Mouse (Mus musculus): ENCODE measurements around the gene Cyp4f16. TPM values are rescaled to one million over a fixed set of nuclear protein-coding genes. Genes with fewer than 3 reads are reported as not detected.
A peak's percentile ranks its signal among the peaks of the same experiment; 100 is the strongest.

Gene Cyp4f16
- total and polyA plus RNA-seq, 2 experiments from 2014 or later, result 10.5 to 14.3 TPM

DNA sequence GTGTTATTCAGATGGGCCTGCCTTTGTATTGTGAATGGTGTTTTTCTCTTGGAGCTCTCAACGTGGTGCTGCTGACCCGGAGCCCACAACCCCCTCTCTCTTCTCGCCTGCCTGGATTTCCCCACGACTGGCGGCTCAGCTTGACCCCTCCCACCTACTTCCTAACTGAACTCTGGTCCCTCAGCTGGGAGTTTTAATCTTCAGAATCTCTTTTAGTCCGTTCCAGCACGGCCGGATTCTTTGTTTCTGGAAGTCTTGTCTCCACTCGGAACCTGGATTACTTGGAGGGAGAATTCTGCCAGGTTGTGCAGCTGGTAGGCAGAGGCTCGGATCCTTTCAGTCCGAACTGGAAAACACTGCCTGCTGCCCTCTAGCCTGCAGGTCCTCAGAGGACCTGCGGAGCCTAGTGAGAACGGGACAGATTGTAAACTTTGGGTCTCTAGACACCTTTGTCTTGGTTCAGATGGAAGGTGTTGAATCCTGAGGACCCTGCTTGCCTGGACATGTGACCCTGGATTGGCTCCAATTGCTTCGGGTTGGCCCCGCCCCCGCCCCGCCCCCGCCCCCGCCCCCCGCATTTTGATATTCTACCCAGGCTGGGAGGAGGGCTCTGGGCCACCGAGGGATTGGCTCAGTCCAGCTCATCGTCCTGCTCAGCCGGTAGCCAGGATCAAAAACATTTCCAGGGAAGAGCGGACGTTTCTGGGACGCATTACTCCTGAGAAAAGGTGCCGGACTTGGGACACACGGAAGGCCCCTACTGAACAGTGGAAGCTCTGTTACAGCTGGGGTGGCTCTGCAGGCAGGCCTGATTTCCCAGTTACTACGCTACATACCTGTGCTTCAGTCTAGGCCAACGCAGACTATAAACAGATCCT is 30.3 kb upstream of the Cyp4f16 start, which contains the start of gene Cyp4f17:
Gene Cyp4f17, plus strand, starts transcription at position 200 of the 878 bp plus-strand sequence.
- DNase-seq (ENCODE audit: low spot score) (peak; percentile 72), ATAC-seq (peak; percentile 90)
- Histone ChIP-seq H3K4me1 (ENCODE audit: insufficient read depth, low read length) (peaks cover 6% of the 10 kb centered on the region; the same call in 1 of the 2 replicates), H3K27ac (peak within 1 kb of the TSS; percentile 81), H3K4me2 (ENCODE audit: low read depth, low read length) (peak within 1 kb of the TSS; percentile 86), H3K9me3 (ENCODE audit: low read length) (no peaks in the 10 kb centered on the region), H3K9ac (replicated peaks; ENCODE audit: low read length) (peak within 1 kb of the TSS; percentile 54), H3K4me3 (ENCODE audit: low read length) (peak within 1 kb of the TSS; percentile 38), H3K27me3 (ENCODE audit: insufficient read depth, low read length) (no peaks in the 10 kb centered on the region), H3K36me3 (ENCODE audit: insufficient read depth, low read length) (no peaks in the 10 kb centered on the region)
- no peak for TF ChIP-seq CTCF (IDR thresholded peaks at IDR 0.05; ENCODE audit: low read depth)
- WGBS, result 1% methylated on average over 30 of the region's 30 CpGs

DNA sequence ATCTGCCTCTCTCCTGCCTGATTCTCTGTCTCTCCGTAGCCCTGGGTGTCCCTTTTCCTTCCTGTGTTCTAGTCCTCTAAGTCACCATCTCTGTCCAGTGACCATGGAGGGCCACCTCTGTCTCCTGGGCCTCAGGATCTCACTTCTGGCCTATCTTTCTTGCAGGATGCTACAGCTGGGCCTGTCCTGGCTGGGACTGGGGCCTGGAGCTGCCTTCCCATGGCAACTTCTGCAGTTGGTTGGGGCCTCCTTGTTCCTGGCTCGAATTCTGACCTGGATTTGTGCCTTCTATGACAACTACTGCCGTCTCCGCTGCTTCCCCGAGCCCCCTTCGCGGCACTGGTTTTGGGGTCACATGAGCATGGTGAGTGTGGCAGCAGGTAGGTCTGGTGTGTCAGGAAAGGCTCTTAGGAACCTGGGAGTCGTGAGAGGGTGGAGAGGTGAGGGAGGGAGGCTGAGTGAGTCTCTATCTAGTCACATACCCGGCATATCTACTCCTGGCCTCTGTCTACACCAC is 29.6 kb upstream of the Cyp4f16 start:
- ATAC-seq, result peak; percentile 61; the same call in 1 of the 2 replicates
- peak overlapping the region; percentile 86 for H3K4me2 ChIP-seq (ENCODE audit: low read depth, low read length)
- WGBS, result 35% methylated on average over 9 of the region's 9 CpGs

DNA sequence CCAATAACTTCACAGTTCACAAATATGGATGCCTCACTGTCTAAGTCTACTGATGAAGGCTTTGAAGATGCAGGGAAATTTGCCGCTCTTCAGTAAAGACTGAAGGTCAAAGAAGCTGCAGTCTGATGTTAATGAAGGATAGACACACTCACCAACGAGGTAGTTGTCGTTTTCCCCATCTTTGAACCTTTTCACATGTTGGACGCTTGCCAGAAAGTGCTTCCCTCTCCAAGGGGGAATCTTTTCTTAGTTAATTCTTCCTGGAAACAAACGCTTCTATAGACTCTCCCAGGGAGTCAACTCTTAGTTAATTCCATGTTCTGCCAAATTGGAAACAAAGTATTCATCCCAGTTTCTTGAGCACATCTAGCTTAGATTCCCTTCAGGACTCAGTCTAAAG is 20.2 kb upstream of the Cyp4f16 start:
- Histone ChIP-seq H3K4me3 (ENCODE audit: low read length) (no peak overlapping the region), H3K9me3 (ENCODE audit: low read length) (no peaks in the 10 kb centered on the region), H3K4me1 (ENCODE audit: insufficient read depth, low read length) (no peaks in the 10 kb centered on the region), H3K9ac (replicated peaks; ENCODE audit: low read length) (no peak overlapping the region), H3K27ac (no peak overlapping the region), H3K27me3 (ENCODE audit: insufficient read depth, low read length) (no peaks in the 10 kb centered on the region), H3K4me2 (ENCODE audit: low read depth, low read length) (no peak overlapping the region), H3K36me3 (ENCODE audit: insufficient read depth, low read length) (no peaks in the 10 kb centered on the region)
- DNase-seq (ENCODE audit: low spot score), result no peak
- ATAC-seq, result no peak
- no peak for TF ChIP-seq CTCF (IDR thresholded peaks at IDR 0.05; ENCODE audit: low read depth)
- 56% methylated on average over 5 of the region's 5 CpGs for WGBS

More for the DNA sequence above, 29.6 kb upstream of the Cyp4f16 start:
- TF ChIP-seq CTCF (IDR thresholded peaks at IDR 0.05; ENCODE audit: low read depth), result no peak
- Histone ChIP-seq H3K9ac (replicated peaks; ENCODE audit: low read length) (peak overlapping the region; percentile 54), H3K4me3 (ENCODE audit: low read length) (peak overlapping the region; percentile 38), H3K27me3 (ENCODE audit: insufficient read depth, low read length) (no peaks in the 10 kb centered on the region), H3K9me3 (ENCODE audit: low read length) (no peaks in the 10 kb centered on the region), H3K36me3 (ENCODE audit: insufficient read depth, low read length) (no peaks in the 10 kb centered on the region), H3K27ac (peak overlapping the region; percentile 81), H3K4me1 (ENCODE audit: insufficient read depth, low read length) (peaks cover 6% of the 10 kb centered on the region; the same call in 1 of the 2 replicates)
- peak; percentile 23 for DNase-seq (ENCODE audit: low spot score)

DNA sequence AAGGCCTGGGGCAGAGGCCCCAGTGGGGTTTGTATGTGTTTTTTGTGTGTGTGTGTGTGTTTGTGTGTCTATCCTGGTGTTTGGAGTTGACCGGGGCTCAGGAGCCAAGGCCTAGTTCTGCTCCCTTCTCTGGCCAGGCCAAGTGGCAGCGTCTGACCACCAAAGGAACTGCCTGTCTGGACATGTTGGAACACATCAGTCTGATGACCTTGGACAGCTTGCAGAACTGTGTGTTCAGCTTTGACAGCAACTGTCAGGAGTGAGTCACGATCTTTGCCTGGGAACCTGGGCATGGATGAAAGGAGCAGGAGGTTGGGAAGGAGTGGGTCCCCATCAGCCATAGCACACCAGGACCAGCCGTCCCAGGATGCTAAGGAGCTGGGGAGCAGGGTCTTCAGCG is 14.4 kb upstream of the Cyp4f16 start:
- no peak overlapping the region for H3K27ac ChIP-seq
- no peaks in the 10 kb centered on the region for H3K9me3 ChIP-seq (ENCODE audit: low read length)
- TF ChIP-seq CTCF (IDR thresholded peaks at IDR 0.05; ENCODE audit: low read depth), result no peak
- DNase-seq (ENCODE audit: low spot score) (no peak), ATAC-seq (no peak)
- no peak overlapping the region for H3K4me2 ChIP-seq (ENCODE audit: low read depth, low read length)
- no peak overlapping the region for H3K9ac ChIP-seq (replicated peaks; ENCODE audit: low read length)
- H3K36me3 ChIP-seq (ENCODE audit: insufficient read depth, low read length), result peaks cover 9% of the 10 kb centered on the region; the same call in 1 of the 2 replicates
- no peaks in the 10 kb centered on the region for H3K4me1 ChIP-seq (ENCODE audit: insufficient read depth, low read length)
- 85% methylated on average over 5 of the region's 5 CpGs for WGBS
- no peak overlapping the region for H3K4me3 ChIP-seq (ENCODE audit: low read length)
- no peaks in the 10 kb centered on the region for H3K27me3 ChIP-seq (ENCODE audit: insufficient read depth, low read length)

DNA sequence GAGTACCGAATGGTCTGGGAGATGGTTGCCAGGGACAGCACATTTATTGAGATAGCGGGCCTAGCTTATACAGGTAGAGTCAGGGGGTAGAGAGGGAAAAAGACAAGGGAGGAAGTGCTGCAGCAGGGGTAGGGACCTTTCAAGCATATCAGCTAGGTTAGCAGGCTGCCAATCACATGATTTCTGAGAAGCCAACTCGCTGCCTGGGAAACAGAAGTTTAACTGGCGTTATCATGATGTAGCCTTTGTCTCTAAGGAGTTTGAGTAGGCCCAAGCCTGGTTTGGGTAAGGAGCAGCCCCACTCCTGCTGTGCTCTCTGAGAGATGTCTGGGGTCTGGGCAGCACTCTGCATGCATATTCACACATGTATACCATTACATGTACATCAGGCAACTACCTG is 14.0 kb upstream of the Cyp4f16 start:
- DNase-seq (ENCODE audit: low spot score) (no peak), ATAC-seq (no peak)
- Histone ChIP-seq H3K4me3 (ENCODE audit: low read length) (no peak overlapping the region), H3K27me3 (ENCODE audit: insufficient read depth, low read length) (no peaks in the 10 kb centered on the region), H3K27ac (no peak overlapping the region), H3K9ac (replicated peaks; ENCODE audit: low read length) (no peak overlapping the region), H3K4me2 (ENCODE audit: low read depth, low read length) (no peak overlapping the region), H3K9me3 (ENCODE audit: low read length) (no peaks in the 10 kb centered on the region), H3K4me1 (ENCODE audit: insufficient read depth, low read length) (no peaks in the 10 kb centered on the region), H3K36me3 (ENCODE audit: insufficient read depth, low read length) (peaks cover 9% of the 10 kb centered on the region; the same call in 1 of the 2 replicates)
- 86% methylated on average over 4 of the region's 4 CpGs for WGBS
- TF ChIP-seq CTCF (IDR thresholded peaks at IDR 0.05; ENCODE audit: low read depth), result no peak

DNA sequence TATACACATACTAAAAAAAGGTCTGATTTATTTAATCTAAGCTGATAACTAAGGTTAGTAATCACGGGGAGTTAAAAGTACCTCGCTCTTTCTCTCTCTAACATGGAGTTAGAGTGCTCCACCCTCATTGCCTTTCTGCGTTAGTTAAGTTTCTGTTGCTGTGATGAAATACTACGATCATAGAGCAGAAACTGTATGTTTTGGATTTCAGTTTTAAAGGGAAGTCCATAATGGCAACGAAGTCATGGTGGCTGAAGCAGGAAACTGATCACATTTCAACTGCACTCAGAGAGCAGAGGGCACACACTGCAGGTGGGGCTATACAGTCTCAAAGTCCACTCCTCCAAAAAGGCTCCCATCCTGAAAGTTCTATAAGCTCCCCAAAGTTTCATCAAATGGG is 13.5 kb upstream of the Cyp4f16 start:
- Histone ChIP-seq H3K4me3 (ENCODE audit: low read length) (no peak overlapping the region), H3K9me3 (ENCODE audit: low read length) (no peaks in the 10 kb centered on the region), H3K9ac (replicated peaks; ENCODE audit: low read length) (no peak overlapping the region), H3K36me3 (ENCODE audit: insufficient read depth, low read length) (peaks cover 9% of the 10 kb centered on the region; the same call in 1 of the 2 replicates), H3K27me3 (ENCODE audit: insufficient read depth, low read length) (no peaks in the 10 kb centered on the region), H3K27ac (no peak overlapping the region), H3K4me1 (ENCODE audit: insufficient read depth, low read length) (no peaks in the 10 kb centered on the region), H3K4me2 (ENCODE audit: low read depth, low read length) (no peak overlapping the region)
- DNase-seq (ENCODE audit: low spot score), result no peak
- 84% methylated on average over 5 of the region's 5 CpGs for WGBS
- TF ChIP-seq CTCF (IDR thresholded peaks at IDR 0.05; ENCODE audit: low read depth), result no peak
- ATAC-seq, result no peak
